Mouse (Mus musculus): ENCODE measurements around the gene Fev. TPM values are rescaled to one million over a fixed set of nuclear protein-coding genes. Genes with fewer than 3 reads are reported as not detected.

Gene Fev
- total RNA-seq (2021) = not detected
- long read RNA-seq, experiment 1 = 0 reads
- long read RNA-seq, experiment 2 = 0 reads

DNA sequence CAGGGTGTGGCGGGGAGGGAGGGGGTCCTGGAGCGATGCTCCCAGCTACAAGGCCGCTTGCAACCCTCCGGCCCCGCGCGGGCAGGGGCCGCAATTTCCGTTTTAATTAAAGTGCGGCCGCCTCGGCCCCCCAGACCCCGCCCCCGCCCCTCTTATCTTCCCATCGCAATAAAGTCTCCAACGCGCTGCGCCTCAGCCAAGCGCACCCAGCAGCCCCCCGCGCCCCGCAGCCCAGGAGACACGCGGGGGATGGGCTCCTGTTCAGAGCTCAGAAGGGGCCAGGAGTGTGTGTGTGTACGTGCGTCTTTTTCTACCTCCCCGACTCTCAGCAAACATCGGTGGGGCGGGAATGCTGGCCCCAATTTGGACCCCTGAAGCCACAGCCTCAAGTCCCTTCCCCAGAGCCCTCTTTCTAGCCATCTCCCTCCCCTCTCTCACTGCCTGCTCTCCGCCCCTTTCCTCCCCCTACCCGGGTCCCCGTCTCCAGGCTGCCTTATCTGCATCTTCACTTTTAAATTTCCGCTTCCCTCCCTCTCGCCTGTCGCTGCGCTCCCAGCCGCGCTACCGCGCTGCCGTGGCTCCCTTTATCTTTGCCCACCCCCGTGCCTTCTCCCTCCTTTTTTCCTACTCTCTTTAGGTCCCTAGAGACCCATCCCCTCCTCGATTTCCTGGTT lies at the start of gene Fev:
Gene Fev (minus strand): TSS at position 51 of the 674 bp plus-strand sequence.
- no peak for DNase-seq
- TF ChIP-seq CTCF (IDR thresholded peaks at IDR 0.05) = no peak
- H3K4me3 ChIP-seq = peak within 1 kb of the TSS; percentile 51
- intact Hi-C loops (cut with DNase I) = no loop called here
- H3K27ac ChIP-seq = no peak within 1 kb of the TSS

DNA sequence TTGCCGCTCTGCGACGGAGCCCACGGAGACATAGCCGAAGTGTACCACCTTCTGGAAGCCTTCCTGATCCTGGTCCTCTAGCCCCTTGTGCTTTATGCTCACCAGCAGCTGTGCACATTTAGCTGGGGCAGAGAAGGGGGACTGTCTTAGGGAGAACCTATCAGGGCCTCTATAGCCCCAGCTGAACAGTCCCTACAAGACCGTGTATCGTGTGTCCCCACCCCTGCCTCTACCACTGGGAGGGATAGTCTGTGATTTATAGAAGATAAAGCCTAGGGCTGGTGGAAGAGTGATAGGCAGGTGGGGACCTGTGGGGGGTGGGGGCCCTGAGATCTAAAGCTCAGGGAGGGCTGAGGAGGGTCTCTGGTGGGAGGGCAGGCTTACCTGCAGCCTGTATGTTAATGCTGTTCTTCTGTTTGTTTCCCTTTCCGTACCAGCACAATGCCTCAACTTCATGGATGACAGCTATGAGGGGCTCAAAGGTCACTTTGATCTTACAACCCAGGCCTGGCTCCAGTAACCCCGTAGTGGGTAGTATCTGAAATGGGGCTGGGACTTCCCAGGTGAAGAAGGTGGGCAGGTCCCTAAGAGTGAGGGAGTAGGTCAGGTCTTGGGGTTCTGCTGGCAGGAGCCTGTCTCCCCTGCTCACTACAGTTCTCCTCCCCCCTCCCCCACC lies 42.5 kb upstream of the Fev start:
- Histone ChIP-seq H3K27ac (no peak overlapping the region), H3K4me3 (no peak overlapping the region)
- intact Hi-C loops (cut with DNase I) = no loop called here
- TF ChIP-seq CTCF (IDR thresholded peaks at IDR 0.05) = no peak
- no peak for DNase-seq

DNA sequence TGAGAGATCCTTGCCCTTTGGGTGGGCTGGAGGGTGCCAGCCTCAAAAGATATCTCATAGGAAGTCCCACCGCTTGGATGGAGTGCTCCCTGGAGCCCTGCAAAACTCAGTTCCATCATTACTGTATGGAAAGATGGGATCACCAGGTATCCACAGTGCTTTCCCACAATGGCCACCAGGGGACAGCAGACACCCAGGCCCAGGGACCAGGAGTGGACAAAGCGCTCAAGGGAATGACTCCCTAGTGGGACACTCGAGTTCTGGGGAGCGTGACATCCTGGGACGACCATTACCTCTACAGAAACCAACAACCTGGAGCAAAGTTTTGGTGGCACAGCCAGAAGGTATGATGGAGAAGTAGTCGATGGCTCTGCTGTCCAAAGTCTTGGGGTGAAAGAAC lies 41.5 kb upstream of the Fev start:
- no peak for DNase-seq
- intact Hi-C loops (cut with DNase I) = no loop called here

DNA sequence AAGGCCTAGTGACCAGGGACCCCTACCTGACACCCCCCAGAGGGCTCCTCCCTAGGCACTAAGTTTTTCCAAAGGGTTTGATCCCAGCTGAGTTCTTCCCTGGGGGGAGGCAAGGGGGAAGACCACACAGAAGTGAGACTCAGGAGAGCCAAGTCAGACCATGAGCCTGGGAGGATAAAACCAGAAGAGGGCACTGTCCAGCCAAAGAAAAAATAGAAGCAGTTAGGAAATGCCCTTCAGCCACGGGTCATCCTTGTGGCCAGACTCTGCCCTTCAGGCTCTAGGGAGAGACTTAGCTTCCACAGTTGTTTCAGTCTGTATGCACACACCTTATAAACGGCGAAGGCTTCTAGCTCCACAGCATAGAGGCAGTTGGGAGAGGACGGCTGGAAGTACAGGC lies 39.2 kb upstream of the Fev start:
- intact Hi-C loops (cut with DNase I) = no loop called here
- TF ChIP-seq CTCF (IDR thresholded peaks at IDR 0.05) = no peak
- no peak overlapping the region for H3K27ac ChIP-seq
- no peak for DNase-seq
- no peak overlapping the region for H3K4me3 ChIP-seq

More for the DNA sequence above, 41.5 kb upstream of the Fev start:
- TF ChIP-seq CTCF (IDR thresholded peaks at IDR 0.05) = peak; percentile 78
- no peak overlapping the region for H3K4me3 ChIP-seq
- H3K27ac ChIP-seq = no peak overlapping the region

DNA sequence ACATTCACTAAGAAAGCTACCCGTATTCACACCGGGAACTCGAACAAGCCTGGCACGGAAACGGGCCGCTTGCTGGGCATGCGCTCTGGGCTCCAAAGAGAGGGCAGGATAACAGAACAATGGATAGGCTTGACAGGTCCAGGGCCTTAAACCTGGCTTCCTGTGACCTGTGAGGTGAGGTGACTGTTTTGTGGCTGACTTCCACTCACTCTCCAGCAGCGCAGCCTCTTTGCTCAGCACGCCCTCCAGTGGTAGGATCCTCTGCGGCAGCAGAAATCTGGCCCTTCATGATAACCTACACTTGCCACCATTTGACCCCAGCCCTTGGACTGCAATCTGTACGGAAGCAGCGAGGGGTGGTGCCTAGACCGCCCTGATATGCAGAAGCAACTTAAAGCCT lies 30.5 kb upstream of the Fev start:
- Histone ChIP-seq H3K27ac (no peak overlapping the region), H3K4me3 (no peak overlapping the region)
- intact Hi-C loops (cut with DNase I) = no loop called here
- TF ChIP-seq CTCF (IDR thresholded peaks at IDR 0.05) = peak; percentile 29; the same call in 1 of the 2 replicates
- DNase-seq = no peak

DNA sequence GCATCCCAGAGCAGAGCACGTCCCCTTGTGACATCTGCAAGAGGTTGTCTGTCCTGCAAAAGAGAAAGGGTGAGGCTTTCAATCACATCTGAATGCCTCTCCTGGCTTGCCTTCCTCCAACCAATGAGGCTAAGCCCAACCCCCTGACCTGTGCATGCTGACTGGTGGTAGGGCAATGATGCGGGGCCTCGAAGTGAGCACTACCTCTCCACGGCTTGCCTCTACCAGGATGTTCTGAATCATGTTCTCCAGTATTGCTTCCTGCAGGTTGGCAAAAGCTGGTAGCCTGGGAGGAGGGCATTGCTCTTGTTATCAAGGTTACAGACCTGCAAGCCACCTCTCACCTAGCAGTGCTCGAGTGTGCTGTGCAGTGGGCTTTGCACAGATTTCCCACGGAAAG lies 17.0 kb upstream of the Fev start:
- Histone ChIP-seq H3K27ac (no peak overlapping the region), H3K4me3 (no peak overlapping the region)
- TF ChIP-seq CTCF (IDR thresholded peaks at IDR 0.05) = no peak
- no peak for DNase-seq
- intact Hi-C loops (cut with DNase I) = no loop called here

DNA sequence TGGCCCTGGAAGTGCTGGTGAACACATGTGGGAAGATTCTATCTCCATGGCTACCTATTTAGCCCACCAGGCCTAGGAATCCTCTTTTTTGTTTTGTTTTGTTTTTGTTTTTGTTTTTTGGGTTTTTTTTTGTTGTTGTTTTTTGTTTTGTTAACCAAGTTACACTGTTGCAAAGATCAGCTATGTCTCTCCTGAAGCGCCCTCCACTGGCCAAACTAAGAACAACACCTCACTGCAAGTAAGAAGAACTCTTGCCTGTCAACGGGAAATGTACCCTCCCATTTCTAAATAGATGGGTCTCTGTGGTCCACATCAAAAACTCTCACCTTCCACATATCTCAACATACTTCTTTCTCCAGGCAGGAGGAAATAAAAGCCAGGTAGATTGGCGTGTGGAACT lies 16.5 kb upstream of the Fev start:
- DNase-seq = peak; percentile 43
- no peak overlapping the region for H3K27ac ChIP-seq
- intact Hi-C loops (cut with DNase I) = no loop called here
- peak; percentile 63 for TF ChIP-seq CTCF (IDR thresholded peaks at IDR 0.05)
- H3K4me3 ChIP-seq = no peak overlapping the region

DNA sequence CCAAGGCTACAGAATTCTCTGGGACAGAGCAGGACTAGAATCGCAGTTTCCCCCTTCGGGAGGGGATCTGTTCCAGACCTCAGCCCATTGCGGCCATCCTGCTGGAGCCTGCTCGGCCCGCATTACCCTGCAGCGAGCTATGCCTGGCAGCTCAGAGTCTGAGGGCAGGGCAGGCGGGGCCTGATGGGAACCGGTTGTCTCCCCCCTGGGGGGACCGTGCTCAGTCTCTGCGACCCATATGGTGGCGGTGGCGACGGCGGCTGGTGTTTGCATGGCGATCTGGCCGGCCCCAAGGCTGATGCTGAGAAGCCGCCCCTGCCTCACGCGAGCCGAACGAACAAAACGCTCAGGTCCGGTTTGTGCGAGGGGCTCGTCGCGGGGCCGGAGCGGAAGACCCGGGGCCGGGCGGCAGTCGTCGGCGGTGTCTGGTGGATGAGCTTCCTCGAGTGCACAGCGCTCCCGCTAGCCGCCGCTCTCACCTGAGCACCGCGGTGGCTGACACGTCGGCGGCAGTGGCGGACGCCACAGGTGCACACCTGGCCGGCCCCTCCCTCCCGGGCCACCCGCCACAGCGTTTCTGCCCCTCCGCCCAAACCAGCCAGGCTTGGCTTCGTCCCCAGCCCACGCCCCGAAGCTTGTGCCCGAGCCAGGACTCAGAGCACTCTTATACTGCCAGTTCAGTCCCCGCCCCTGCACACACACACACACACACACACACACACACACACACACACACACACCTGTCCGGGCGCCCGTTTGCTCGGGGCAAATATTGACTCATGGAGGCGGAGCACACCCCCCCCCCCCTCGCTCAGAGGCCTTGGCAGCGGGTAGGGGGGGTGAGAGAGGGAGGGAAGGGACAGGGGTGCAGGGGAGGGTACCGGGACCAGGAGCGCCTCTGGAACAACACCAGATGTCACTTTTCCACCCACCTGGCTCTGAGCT lies 15.4 kb upstream of the Fev start:
- DNase-seq = peak; percentile 32
- H3K4me3 ChIP-seq = peak overlapping the region; percentile 40

DNA sequence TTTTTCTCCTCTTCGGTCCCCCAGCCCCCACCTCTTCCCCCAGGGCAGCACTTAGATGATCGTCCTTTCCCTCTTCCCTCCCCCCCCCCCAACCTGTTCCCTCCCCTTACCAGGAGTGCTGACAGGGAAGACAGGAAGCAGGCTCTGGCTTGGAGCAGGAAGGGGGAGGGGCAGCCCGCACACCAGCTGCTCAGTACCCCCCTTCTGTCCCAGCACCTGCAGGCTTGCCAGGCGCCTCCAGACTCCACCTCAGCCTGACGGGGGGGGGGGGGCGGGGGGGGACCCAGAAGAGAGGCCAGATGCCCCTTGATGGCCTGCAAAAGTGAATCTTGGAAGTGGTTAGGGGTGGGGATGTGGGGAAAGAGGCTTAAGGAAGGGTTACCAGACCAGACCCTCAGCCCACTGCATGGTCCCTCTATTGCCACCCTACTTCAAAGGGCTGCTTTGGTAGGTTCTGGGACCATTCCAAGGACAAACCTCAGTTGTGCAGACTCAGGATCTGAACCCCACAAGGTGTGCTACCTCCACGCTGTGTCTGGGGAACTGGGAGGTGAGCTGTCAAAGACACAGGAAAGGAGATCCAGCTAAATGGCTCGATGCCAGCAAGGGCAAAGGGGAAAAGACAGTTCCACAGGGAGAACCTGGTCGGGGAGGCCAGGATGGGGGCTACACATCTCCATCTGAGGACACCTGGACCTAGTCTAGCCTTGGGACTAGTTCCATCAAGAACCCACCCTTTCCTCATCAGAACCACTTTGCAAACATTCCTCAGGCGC lies 13.6 kb upstream of the Fev start:
- intact Hi-C loops (cut with DNase I) = no loop called here
- no peak for DNase-seq
- no peak for TF ChIP-seq CTCF (IDR thresholded peaks at IDR 0.05)
- Histone ChIP-seq H3K4me3 (no peak overlapping the region), H3K27ac (no peak overlapping the region)

More for the DNA sequence above, 15.4 kb upstream of the Fev start:
- H3K27ac ChIP-seq = no peak overlapping the region
- intact Hi-C loops (cut with DNase I) = no loop called here
- no peak for TF ChIP-seq CTCF (IDR thresholded peaks at IDR 0.05)

DNA sequence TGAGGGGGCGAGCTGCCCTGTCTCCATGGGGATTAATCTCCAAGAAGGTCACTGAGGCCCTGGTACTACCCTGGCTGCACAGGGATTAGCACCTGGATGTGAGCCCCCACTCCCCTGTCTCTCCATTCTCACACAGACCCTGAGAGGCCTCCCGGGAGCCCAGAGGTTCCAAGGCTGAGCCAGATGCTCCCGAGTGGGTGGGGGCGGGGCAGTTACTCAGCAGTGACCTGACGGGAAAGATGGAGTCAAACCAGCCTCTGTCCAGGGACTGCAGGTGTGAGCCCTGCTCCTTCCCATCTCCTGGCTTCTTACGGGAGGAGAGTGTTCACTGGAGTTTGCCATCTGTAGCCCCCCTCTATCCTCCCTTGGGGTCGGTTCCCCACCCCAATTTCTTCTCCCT lies 12.8 kb upstream of the Fev start:
- intact Hi-C loops (cut with DNase I) = no loop called here
- TF ChIP-seq CTCF (IDR thresholded peaks at IDR 0.05) = no peak
- Histone ChIP-seq H3K27ac (no peak overlapping the region), H3K4me3 (no peak overlapping the region)
- no peak for DNase-seq

DNA sequence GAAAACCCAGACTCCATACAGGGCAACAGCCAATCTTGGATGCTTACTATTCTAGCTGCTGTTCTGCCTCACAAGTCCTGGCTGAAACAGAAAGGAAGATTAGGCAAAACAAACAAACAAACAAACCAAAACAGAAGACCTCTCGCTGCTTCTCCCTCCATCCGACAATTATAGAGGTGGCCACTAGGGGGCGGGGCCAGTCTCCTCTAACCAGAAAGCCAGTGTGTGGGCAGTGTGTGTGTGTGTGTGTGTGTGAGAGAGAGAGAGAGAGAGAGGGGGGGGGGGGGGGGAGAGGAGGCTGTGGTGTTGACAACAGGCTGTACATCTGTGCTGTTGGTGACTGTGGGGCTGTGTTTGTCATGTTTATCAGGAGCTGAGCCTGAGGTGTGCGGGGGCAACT lies 9.7 kb upstream of the Fev start:
- DNase-seq = peak; percentile 58
- intact Hi-C loops (cut with DNase I) = no loop called here
- H3K4me3 ChIP-seq = no peak overlapping the region

More for the DNA sequence above, 9.7 kb upstream of the Fev start:
- TF ChIP-seq CTCF (IDR thresholded peaks at IDR 0.05) = peak; percentile 66
- H3K27ac ChIP-seq = no peak overlapping the region
